Mouse (Mus musculus): ENCODE data around the gene Thap12.

Gene Thap12

DNA sequence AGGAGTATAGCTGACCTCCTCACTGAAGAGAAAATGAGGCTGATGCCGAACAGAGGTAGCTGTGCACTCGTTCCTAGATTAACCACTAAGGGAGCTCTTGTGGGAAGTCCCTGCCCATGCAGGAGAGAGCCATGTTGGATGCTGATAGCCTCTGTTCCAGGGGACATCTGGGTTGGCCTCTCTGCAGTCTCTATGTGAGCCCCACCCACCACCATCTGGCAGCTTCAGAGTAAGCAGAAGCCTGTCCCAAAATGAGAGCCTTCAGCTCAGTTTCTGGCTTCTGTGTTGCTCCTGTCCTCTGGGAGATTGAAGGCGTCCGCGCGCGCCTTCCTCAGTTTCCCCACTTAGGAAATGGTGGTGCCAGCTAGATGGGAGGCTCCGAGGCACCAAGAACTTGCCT is 53.7 kb downstream of the Thap12 start:
- no peak for DNase-seq (ENCODE audit: low read depth)

DNA sequence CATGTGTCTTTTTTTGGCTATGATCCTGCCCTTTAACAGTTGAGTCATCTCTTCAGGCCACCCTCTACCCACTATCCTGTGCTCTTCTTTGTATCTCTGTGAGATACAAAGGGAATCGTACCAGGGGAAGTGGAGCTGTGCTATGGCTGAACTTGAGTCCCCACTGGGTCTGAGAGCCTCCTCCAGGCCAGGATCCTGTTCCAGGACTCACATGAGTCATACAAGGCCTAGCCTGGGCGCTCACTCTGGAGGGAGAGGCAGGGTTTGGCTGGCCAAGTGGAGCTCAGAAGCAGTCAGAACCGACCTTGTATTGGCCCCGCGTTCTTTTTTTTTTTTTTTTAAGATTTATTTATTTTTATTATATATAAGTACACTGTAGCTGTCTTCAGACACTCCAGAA is 57.2 kb downstream of the Thap12 start:
- no peak for DNase-seq (ENCODE audit: low read depth)

- DNase-seq (ENCODE audit: low read depth): no peak
These were observed 61.0 kb downstream of the Thap12 start for GRCm38 (mm10) chr7:98763911-98764310.

- no peak for DNase-seq (ENCODE audit: low read depth)
These were observed 64.4 kb downstream of the Thap12 start for GRCm38 (mm10) chr7:98767261-98767660.
